Comparison of ENCODE assay signal across 40 mouse cellular contexts in the genomic region with DNA sequence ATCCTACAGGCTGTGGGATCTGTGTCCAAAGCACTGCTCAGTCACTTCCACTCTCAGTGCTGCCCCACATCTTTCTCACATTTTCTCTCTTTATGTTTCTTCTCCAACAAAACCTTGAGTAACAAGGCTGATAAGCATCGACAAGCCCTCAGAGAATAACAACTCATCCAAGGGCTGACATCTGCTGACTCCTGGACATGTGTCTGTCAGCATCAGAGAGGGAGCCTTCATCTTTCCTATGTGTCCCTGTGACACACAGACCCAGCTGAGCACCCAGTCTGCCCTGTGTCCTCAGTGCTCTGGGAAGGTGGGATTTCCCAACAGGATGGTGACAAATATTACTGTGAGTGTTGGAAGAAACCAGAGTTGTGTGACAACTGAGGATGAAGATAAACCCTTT. TPM values are rescaled to one million over a fixed set of nuclear protein-coding genes. Genes with fewer than 3 reads are reported as not detected.
"Had no signal": no experiment of that assay in that cellular context is flagged by ENCODE, and none has a peak within 500 bp of the region (broad histone marks: within the 10 kb centered on the region; RNA-seq: fewer than 3 reads in every experiment).

Gene Psg25, minus strand, starts transcription at position 101 of the 400 bp plus-strand sequence.

- H3K9ac ChIP-seq: heart, embryonic 13.5 days; heart, embryonic 15.5 days; hindbrain, embryonic 13.5 days; hindbrain, embryonic 15.5 days; kidney, embryonic 15.5 days; limb, embryonic 13.5 days; limb, embryonic 15.5 days; liver, embryonic 12.5 days had no signal

- H3K9me3 ChIP-seq: heart, embryonic 13.5 days; heart, embryonic 15.5 days; hindbrain, embryonic 13.5 days; hindbrain, embryonic 15.5 days; kidney, embryonic 15.5 days; limb, embryonic 15.5 days; liver, embryonic 12.5 days had no signal

- H3K4me2 ChIP-seq: heart, embryonic 11.5 days; heart, embryonic 13.5 days; heart, embryonic 15.5 days; hindbrain, embryonic 13.5 days; hindbrain, embryonic 15.5 days; kidney, embryonic 15.5 days; limb, embryonic 13.5 days; limb, embryonic 15.5 days; liver, embryonic 12.5 days had no signal

- H3K4me3 ChIP-seq: heart, adult 2 months; heart, embryonic 13.5 days; heart, embryonic 15.5 days; hindbrain, embryonic 13.5 days; hindbrain, embryonic 15.5 days; kidney, embryonic 15.5 days; limb, embryonic 13.5 days; limb, embryonic 15.5 days; liver, embryonic 12.5 days had no signal

- DNase-seq: gastrocnemius, postnatal 14 days; gastrocnemius, postnatal 36 days; heart, adult 2 months; heart, postnatal 14 days; heart, postnatal 36 days; kidney, adult 11 months; kidney, adult 2 months; kidney, adult 9 months; kidney, postnatal 14 days; kidney, postnatal 36 days; layer of hippocampus, adult 9-11 months; layer of hippocampus, postnatal 36 days; left cerebral cortex, postnatal 4 days had no signal

- ATAC-seq: hindbrain, postnatal 0 days; liver, embryonic 12.5 days had no signal

- H3K27ac ChIP-seq: heart, adult 2 months; heart, embryonic 13.5 days; heart, embryonic 15.5 days; hindbrain, embryonic 13.5 days; hindbrain, embryonic 15.5 days; hindbrain, postnatal 0 days; kidney, embryonic 15.5 days; kidney, postnatal 0 days; limb, embryonic 13.5 days; limb, embryonic 15.5 days; liver, embryonic 12.5 days had no signal

- H3K36me3 ChIP-seq: heart, embryonic 13.5 days; heart, embryonic 15.5 days; hindbrain, embryonic 13.5 days; hindbrain, embryonic 15.5 days; kidney, embryonic 15.5 days; limb, embryonic 13.5 days; limb, embryonic 15.5 days; liver, embryonic 12.5 days had no signal

- H3K27me3 ChIP-seq: heart, embryonic 13.5 days; heart, embryonic 15.5 days; hindbrain, embryonic 13.5 days; hindbrain, embryonic 15.5 days; kidney, embryonic 15.5 days; limb, embryonic 13.5 days; limb, embryonic 15.5 days; liver, embryonic 12.5 days had no signal

- H3K4me1 ChIP-seq: heart, embryonic 13.5 days; heart, embryonic 15.5 days; hindbrain, embryonic 13.5 days; hindbrain, embryonic 15.5 days; kidney, embryonic 15.5 days; limb, embryonic 13.5 days; limb, embryonic 15.5 days; liver, embryonic 12.5 days had no signal

RNA-seq across cellular contexts. Expression of gene Psg25, which starts in this region (rescaled TPM):
- total RNA-seq: gastrocnemius, adult 18-20 months; gastrocnemius, adult 8-10 months; gastrocnemius, postnatal 14 days; gastrocnemius, postnatal 36 days; heart, adult 2 months; heart, postnatal 14 days; heart, postnatal 36 days; hematopoietic stem cell, adult 5-6 weeks; hindbrain, postnatal 0 days; layer of hippocampus, adult 18-20 months; layer of hippocampus, adult 8-10 months; layer of hippocampus, postnatal 14 days; layer of hippocampus, postnatal 36 days; left cerebral cortex, adult 18-20 months; left cerebral cortex, adult 8-10 months; left cerebral cortex, postnatal 10 days; left cerebral cortex, postnatal 25 days; left cerebral cortex, postnatal 4 days; liver, adult 2 months had no signal
- polyA plus RNA-seq: gonadal fat pad, adult 2 months; heart, adult 2 months; heart, postnatal 0 days; hindbrain, embryonic 11.5 days; hindbrain, embryonic 13.5 days; hindbrain, embryonic 15.5 days; hindbrain, postnatal 0 days; kidney, adult 2 months; kidney, embryonic 15.5 days; kidney, postnatal 0 days; large intestine, adult 2 months; limb, embryonic 11.5 days; limb, embryonic 13.5 days; limb, embryonic 15.5 days; liver, adult 2 months; liver, embryonic 12.5 days had no signal
